Mouse (Mus musculus): Measurements from ENCODE around the gene Pdp2.

The Pdp2 gene

GRCm38 (mm10) chr8:104597656-104598055 lies 6.4 kb downstream of the Pdp2 start:
- no peak for DNase-seq (ENCODE audit: low read depth)

GRCm38 (mm10) chr8:104598496-104598895 lies 7.2 kb downstream of the Pdp2 start:
- DNase-seq (ENCODE audit: low read depth) = no peak

- no peak for DNase-seq (ENCODE audit: low read depth)
Observed at GRCm38 (mm10) chr8:104601386-104601785, 10.1 kb downstream of the Pdp2 start.

- DNase-seq (ENCODE audit: low read depth) = peak; percentile 32
Observed at GRCm38 (mm10) chr8:104601941-104602371, 10.7 kb downstream of the Pdp2 start.

- peak; percentile 96 for DNase-seq (ENCODE audit: low read depth)
Observed at GRCm38 (mm10) chr8:104602468-104603244, 11.4 kb downstream of the Pdp2 start.

GRCm38 (mm10) chr8:104603245-104603593 lies 12.0 kb downstream of the Pdp2 start:
- DNase-seq (ENCODE audit: low read depth) = no peak

- peak; percentile 39 for DNase-seq (ENCODE audit: low read depth)
Observed at GRCm38 (mm10) chr8:104606329-104606728, 15.1 kb downstream of the Pdp2 start.

- DNase-seq (ENCODE audit: low read depth) = no peak
Observed at GRCm38 (mm10) chr8:104607944-104608343, 16.7 kb downstream of the Pdp2 start.

- DNase-seq (ENCODE audit: low read depth) = no peak
Observed at GRCm38 (mm10) chr8:104609222-104609621, 18.0 kb downstream of the Pdp2 start.

GRCm38 (mm10) chr8:104610185-104610766 lies 19.0 kb downstream of the Pdp2 start:
- DNase-seq (ENCODE audit: low read depth) = no peak

- no peak for DNase-seq (ENCODE audit: low read depth)
Observed at GRCm38 (mm10) chr8:104611613-104612012, 20.4 kb downstream of the Pdp2 start.

GRCm38 (mm10) chr8:104613119-104613518 lies 21.9 kb downstream of the Pdp2 start:
- no peak for DNase-seq (ENCODE audit: low read depth)

- no peak for DNase-seq (ENCODE audit: low read depth)
Observed at GRCm38 (mm10) chr8:104620765-104621164, 29.5 kb downstream of the Pdp2 start.

- DNase-seq (ENCODE audit: low read depth) = no peak
Observed at GRCm38 (mm10) chr8:104624161-104624560, 32.9 kb downstream of the Pdp2 start, which contains the start of gene Cdh16. TSS of gene Cdh16 (minus strand) at chr8:104624396.

GRCm38 (mm10) chr8:104627065-104627740 lies 36.0 kb downstream of the Pdp2 start:
- no peak for DNase-seq (ENCODE audit: low read depth)

- no peak for DNase-seq (ENCODE audit: low read depth)
Observed at GRCm38 (mm10) chr8:104628402-104628801, 37.2 kb downstream of the Pdp2 start.

- DNase-seq (ENCODE audit: low read depth) = peak; percentile 72
Observed at GRCm38 (mm10) chr8:104629306-104630110, 38.3 kb downstream of the Pdp2 start.

GRCm38 (mm10) chr8:104630111-104630479 lies 38.8 kb downstream of the Pdp2 start:
- no peak for DNase-seq (ENCODE audit: low read depth)

- no peak for DNase-seq (ENCODE audit: low read depth)
Observed at GRCm38 (mm10) chr8:104630574-104630973, 39.3 kb downstream of the Pdp2 start.

- peak; percentile 83 for DNase-seq (ENCODE audit: low read depth)
Observed at GRCm38 (mm10) chr8:104630981-104631663, 39.9 kb downstream of the Pdp2 start, which contains the start of gene Rrad. TSS of gene Rrad (minus strand) at chr8:104631327.

GRCm38 (mm10) chr8:104631975-104632374 lies 40.7 kb downstream of the Pdp2 start:
- peak; percentile 28 for DNase-seq (ENCODE audit: low read depth)

- DNase-seq (ENCODE audit: low read depth) = no peak
Observed at GRCm38 (mm10) chr8:104632486-104632885, 41.2 kb downstream of the Pdp2 start.

Data from NIH3T3 (cell line).